Comparison of ENCODE assay signal across 7 mouse cellular contexts in the genomic region with DNA sequence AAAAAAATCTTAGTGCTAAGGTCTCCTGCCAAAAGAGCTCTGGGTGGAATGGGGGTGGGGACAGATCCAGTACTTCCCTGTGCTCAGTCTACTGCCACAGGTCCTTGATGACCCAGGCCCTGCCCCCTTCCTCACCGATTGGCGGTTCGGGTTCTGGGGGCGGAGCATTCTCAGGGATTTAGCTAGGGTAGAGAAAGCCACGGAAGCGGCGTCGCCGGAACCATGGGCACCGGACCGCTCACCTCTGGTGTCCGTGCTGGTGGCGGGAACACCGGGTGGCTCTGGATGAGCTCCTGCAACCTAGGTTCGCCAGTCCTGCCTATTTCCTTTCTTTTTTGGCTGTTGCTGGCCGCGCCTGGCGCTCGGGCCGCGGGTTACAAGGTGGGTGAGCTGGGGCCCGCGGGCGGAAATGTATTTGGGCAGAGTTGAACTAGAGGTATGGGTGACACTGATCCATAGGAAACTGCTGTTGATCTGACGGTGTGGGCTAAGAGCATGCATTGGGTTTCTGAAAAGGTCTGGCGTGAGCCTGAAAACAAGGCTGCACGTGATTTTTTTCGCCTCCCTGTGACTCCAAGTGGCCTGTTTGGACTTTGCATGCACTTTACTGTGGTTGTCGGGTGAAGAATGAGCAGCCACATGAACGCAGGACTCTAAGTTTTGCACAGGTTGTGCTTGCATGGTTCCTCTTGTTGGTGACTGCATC. TPM values are rescaled to one million over a fixed set of nuclear protein-coding genes. Genes with fewer than 3 reads are reported as not detected.
DNase-seq lines count a peak whose midpoint lies in the region; ATAC-seq and TF ChIP-seq lines count a peak whose summit lies in the region.

Gene Man2b1 (plus strand): TSS at position 163 of the 706 bp plus-strand sequence.

- H3K4me3 ChIP-seq in intestine, postnatal 0 days (ENCODE audit: low read depth, low read length), result peak within 1 kb of the TSS; percentile 86
- peak within 1 kb of the TSS; percentile 64 for H3K4me3 ChIP-seq in midbrain, embryonic 12.5 days
- peak within 1 kb of the TSS; percentile 95 for H3K4me3 ChIP-seq in small intestine, adult 2 months (ENCODE audit: low read depth, low read length)

- TF ChIP-seq CTCF in intestine, postnatal 0 days (IDR thresholded peaks at IDR 0.05; ENCODE audit: low read depth), result peak; percentile 59
- peak; percentile 36; the same call in 1 of the 2 replicates for TF ChIP-seq CTCF in small intestine, adult 2 months (IDR thresholded peaks at IDR 0.05; ENCODE audit: extremely low read depth, insufficient read length, insufficient replicate concordance, low read depth, low read length)

- ATAC-seq in intestine, postnatal 0 days, result peak; percentile 87
- ATAC-seq in midbrain, embryonic 12.5 days (ENCODE audit: low FRiP score, low read depth), result peak; percentile 78

- H3K27ac ChIP-seq in intestine, postnatal 0 days (ENCODE audit: low read depth, low read length), result peak within 1 kb of the TSS; percentile 83
- H3K27ac ChIP-seq in midbrain, embryonic 12.5 days (replicated peaks), result no peak within 1 kb of the TSS
- H3K27ac ChIP-seq in small intestine, adult 2 months (ENCODE audit: insufficient read depth, low read depth, low read length), result peak within 1 kb of the TSS; percentile 36; the same call in 1 of the 2 replicates

- peak within 1 kb of the TSS; percentile 83 for H3K9ac ChIP-seq in intestine, postnatal 0 days (ENCODE audit: low read depth, low read length)
- peak within 1 kb of the TSS; percentile 72 for H3K9ac ChIP-seq in midbrain, embryonic 12.5 days (replicated peaks)

- under 1% methylated on average over 30 of the region's 30 CpGs for WGBS in intestine, postnatal 0 days
- 1% methylated on average over 30 of the region's 30 CpGs for WGBS in midbrain, embryonic 12.5 days
- under 1% methylated on average over 30 of the region's 30 CpGs for WGBS in small intestine, adult 2 months

- DNase-seq in adrenal gland, adult 2 months, result peak; percentile 96
- peak; percentile 51 for DNase-seq in embryo, embryonic 11.5 days (ENCODE audit: low read depth, low spot score)
- peak; percentile 61 to 87 for DNase-seq in gastrocnemius, postnatal 4 days (ENCODE audit: low spot score in 2 of 2)
- DNase-seq in left cerebral cortex, postnatal 4 days, result peak; percentile 81

- peaks cover 7% of the 10 kb centered on the region for H3K4me1 ChIP-seq in intestine, postnatal 0 days (replicated peaks; ENCODE audit: control insufficient read depth, insufficient read depth, low read length)
- H3K4me1 ChIP-seq in midbrain, embryonic 12.5 days, result peaks cover 31% of the 10 kb centered on the region
- H3K4me1 ChIP-seq in small intestine, adult 2 months (ENCODE audit: control insufficient read depth, insufficient read depth, insufficient read length, low read length), result peaks cover 12% of the 10 kb centered on the region

- H3K27me3 ChIP-seq in intestine, postnatal 0 days (replicated peaks; ENCODE audit: control insufficient read depth, insufficient read depth, low read length), result no peaks in the 10 kb centered on the region
- peaks cover 7% of the 10 kb centered on the region; the same call in 1 of the 2 replicates for H3K27me3 ChIP-seq in midbrain, embryonic 12.5 days
- no peaks in the 10 kb centered on the region for H3K27me3 ChIP-seq in small intestine, adult 2 months (ENCODE audit: control insufficient read depth, insufficient read depth, low read length)

- peak; percentile 92 for TF ChIP-seq POLR2A in small intestine, adult 2 months (IDR thresholded peaks at IDR 0.05; ENCODE audit: low read depth, low read length)

- H3K9me3 ChIP-seq in intestine, postnatal 0 days (ENCODE audit: control insufficient read depth), result no peaks in the 10 kb centered on the region
- H3K9me3 ChIP-seq in midbrain, embryonic 12.5 days, result no peaks in the 10 kb centered on the region

- intact Hi-C loops in left cerebral cortex, postnatal 4 days (cut with DNase I), result loop anchor here (5.0 kb wide), 1 partner anchor 89 kb away; no protein-coding TSS in a partner anchor

- peaks cover 33% of the 10 kb centered on the region for H3K36me3 ChIP-seq in intestine, postnatal 0 days (ENCODE audit: control insufficient read depth, insufficient read depth)
- H3K36me3 ChIP-seq in midbrain, embryonic 12.5 days, result peaks cover 28% of the 10 kb centered on the region
- peaks cover 20% of the 10 kb centered on the region for H3K36me3 ChIP-seq in small intestine, adult 2 months (ENCODE audit: control insufficient read depth, insufficient read depth, low read length)

- peak within 1 kb of the TSS; percentile 87 for H3K4me2 ChIP-seq in intestine, postnatal 0 days (replicated peaks; ENCODE audit: low read depth)
- peak within 1 kb of the TSS; percentile 92 for H3K4me2 ChIP-seq in midbrain, embryonic 12.5 days (replicated peaks)

RNA-seq across cellular contexts. Expression of gene Man2b1, which starts in this region (rescaled TPM):
- 10 to 100 TPM; 34.0 to 52.7 TPM for total RNA-seq in adrenal gland, adult 2 months (2021)
- polyA plus RNA-seq in adrenal gland, adult 2 months (2012; rRNA removed), result 36.1 and 46.0 TPM in 2 replicates
- 10 to 100 TPM; 28.0 to 30.2 TPM for total RNA-seq in gastrocnemius, postnatal 4 days (2021)
- 80.9 and 87.5 TPM in 2 replicates for polyA plus RNA-seq in intestine, postnatal 0 days (2015; fragmentation: Nextera tagmentation; extraction: Ambion mirVana)
- 10 to 100 TPM; 25.2 to 26.5 TPM for total RNA-seq in left cerebral cortex, postnatal 4 days (2021)
- 19.2 and 20.7 TPM in 2 replicates for polyA plus RNA-seq in midbrain, embryonic 12.5 days (2016; fragmentation: Nextera tagmentation; extraction: Ambion mirVana)
- polyA plus RNA-seq in small intestine, adult 2 months (2012; rRNA removed), result 28.8 and 38.1 TPM in 2 replicates
